Mouse (Mus musculus) neural tube, embryonic 15.5 days (tissue): Measurements from ENCODE around the gene Mgat4e. TPM values are rescaled to one million over a fixed set of nuclear protein-coding genes. Genes with fewer than 3 reads are reported as not detected.
"Not testable (repeated sequence)": the region's sequence is repeated elsewhere in the genome, so short reads cannot be mapped to it uniquely, and the experiment has no call there.

Experiments
- ATAC-seq: fragments of 200-750 bp; cut with Nextera tagmentation; 2 replicates; pipeline ENCODE4 v1.8.0; 2017; ENCODE audit warnings: mild to moderate bottlenecking, moderate TSS enrichment, moderate library complexity; ENCODE audit not compliant: low FRiP score
- H3K27ac ChIP-seq: fragments of 300-500 bp; sonication (generic); replicated peaks from 2 replicates; pipeline ENCODE4 v1.5.1; 2015; ENCODE audit warnings: mild to moderate bottlenecking, inconsistent platforms
- H3K27me3 ChIP-seq: fragments of 300-500 bp; sonication (generic); replicated peaks from 2 replicates; pipeline ENCODE4 v1.6.1; 2015; ENCODE audit warnings: inconsistent platforms
- H3K36me3 ChIP-seq: fragments of 300-500 bp; sonication (generic); 2 replicates; pipeline ENCODE4 v1.6.1; 2015; ENCODE audit warnings: inconsistent platforms
- H3K4me1 ChIP-seq: fragments of 300-500 bp; sonication (generic); 2 replicates; pipeline ENCODE4 v1.6.1; 2015; ENCODE audit warnings: inconsistent platforms
- H3K4me2 ChIP-seq: fragments of 300-500 bp; sonication (generic); 2 replicates; pipeline ENCODE4 v1.6.1; 2015; ENCODE audit warnings: inconsistent platforms, mild to moderate bottlenecking, moderate library complexity
- H3K4me3 ChIP-seq: fragments of 300-500 bp; sonication (generic); replicated peaks from 2 replicates; pipeline ENCODE4 v1.5.1; 2015; ENCODE audit warnings: mild to moderate bottlenecking, inconsistent platforms
- H3K9ac ChIP-seq: fragments of 300-500 bp; sonication (generic); replicated peaks from 2 replicates; pipeline ENCODE4 v1.6.1; 2015; ENCODE audit warnings: mild to moderate bottlenecking, inconsistent platforms
- H3K9me3 ChIP-seq: fragments of 300-500 bp; sonication (generic); replicated peaks from 2 replicates; pipeline ENCODE4 v1.6.1; 2016; ENCODE audit warnings: inconsistent platforms
- WGBS: fragments of 180-500 bp; shearing (Covaris S2); methylation state at CpG from one replicate; pipeline ENCODE4 v1.1.7; 2015; ENCODE audit warnings: mixed read lengths; 5-methylcytosine and 5-hydroxymethylcytosine counted together
- polyA plus RNA-seq: library from polyadenylated mRNA; unstranded; fragments of >200 nt; fragmentation: Nextera tagmentation; extraction: Ambion mirVana; gene quantifications from 2 replicates; pipeline ENCODE4 v1.2.1, GENCODE M21; 2015

The Mgat4e gene
- polyA plus RNA-seq, 1 experiment from 2014 or later = not detected

DNA sequence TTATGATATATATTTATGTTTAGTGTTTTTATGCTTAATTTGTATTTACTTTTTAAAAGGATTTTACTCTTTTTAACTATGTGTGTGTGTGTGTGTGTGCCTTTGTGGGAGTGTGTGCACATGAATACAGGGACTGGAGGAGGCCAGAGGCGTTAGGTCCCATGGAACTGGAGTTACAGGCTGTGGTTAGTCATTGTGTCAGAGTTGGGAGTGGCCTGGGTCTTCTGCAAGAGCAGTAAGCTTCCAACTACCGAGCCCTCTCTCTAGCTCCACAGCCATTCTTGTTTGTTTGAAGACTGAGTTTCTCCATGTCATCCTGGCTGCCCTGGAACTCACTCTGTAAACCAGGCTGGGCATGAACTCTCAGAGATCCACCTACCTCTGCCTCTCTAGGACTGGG, 27.2 kb downstream of the Mgat4e start:
- Histone ChIP-seq H3K36me3 (no peaks in the 10 kb centered on the region), H3K9ac (no peak overlapping the region), H3K27ac (no peak overlapping the region), H3K9me3 (no peaks in the 10 kb centered on the region), H3K4me3 (no peak overlapping the region), H3K4me2 (no peak overlapping the region), H3K4me1 (no peaks in the 10 kb centered on the region), H3K27me3 (no peaks in the 10 kb centered on the region)
- WGBS = 55% methylated on average over 2 of the region's 2 CpGs
- ATAC-seq = no peak

DNA sequence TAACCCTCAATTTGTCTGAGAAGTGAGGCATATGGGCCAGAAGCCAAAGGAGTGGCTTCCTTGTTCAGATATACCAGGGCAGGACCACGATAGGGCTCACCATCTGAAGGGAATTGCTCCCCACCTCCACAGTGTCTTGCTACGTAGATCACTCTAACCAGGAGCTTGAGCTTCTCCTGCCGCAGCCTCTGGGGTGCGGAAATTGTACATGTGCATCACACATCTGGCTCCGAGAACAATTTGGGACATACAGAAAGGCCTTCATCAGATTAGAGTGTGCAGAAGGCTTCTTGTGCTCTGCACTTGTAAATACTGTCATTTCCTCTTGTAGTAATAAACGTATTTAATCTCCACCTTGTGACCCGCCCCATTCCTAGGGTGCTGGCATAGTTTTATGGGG, 28.3 kb downstream of the Mgat4e start:
- H3K27ac ChIP-seq = no peak overlapping the region
- H3K4me1 ChIP-seq = no peaks in the 10 kb centered on the region
- H3K27me3 ChIP-seq = no peaks in the 10 kb centered on the region
- 84% methylated on average over 7 of the region's 7 CpGs for WGBS
- no peaks in the 10 kb centered on the region for H3K9me3 ChIP-seq
- ATAC-seq = no peak
- no peak overlapping the region for H3K9ac ChIP-seq
- no peaks in the 10 kb centered on the region for H3K36me3 ChIP-seq
- H3K4me2 ChIP-seq = no peak overlapping the region
- no peak overlapping the region for H3K4me3 ChIP-seq

DNA sequence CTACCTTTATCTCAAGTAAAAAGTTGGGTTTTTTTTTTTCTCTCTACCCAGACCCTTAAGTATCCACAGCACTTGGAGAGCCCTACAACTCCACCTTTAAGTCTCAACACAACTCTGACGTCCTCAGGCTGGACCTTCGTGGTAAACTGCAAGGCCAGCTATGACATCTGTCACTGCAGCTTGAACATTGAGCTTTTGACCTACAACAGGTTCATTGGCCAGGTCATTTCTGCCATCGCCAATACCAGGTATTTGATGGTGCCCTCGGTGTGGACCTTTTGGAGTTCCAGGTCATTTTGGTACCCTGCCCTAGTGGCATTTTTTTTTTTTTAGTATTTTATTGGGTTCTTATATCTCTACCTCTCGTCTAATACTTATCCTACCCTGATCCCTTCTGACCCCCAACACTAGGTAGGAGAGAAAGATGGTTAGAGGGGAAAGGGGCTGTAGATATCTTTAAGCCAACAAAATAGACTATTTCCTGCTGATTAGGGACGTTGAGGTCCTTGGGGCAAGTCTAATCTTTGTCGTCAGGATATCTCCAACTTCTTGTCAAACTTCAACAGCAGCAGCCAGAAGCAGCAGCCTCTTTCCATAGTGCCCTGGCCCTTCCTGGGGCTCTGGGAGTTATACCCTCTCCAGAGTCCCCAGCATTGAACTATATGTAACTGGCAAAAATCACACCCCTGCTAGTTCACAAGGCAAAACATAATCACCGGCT, 29.3 kb downstream of the Mgat4e start:
- 86% methylated on average over 8 of the region's 8 CpGs for WGBS
- Histone ChIP-seq H3K27ac (no peak overlapping the region), H3K4me1 (no peaks in the 10 kb centered on the region), H3K36me3 (no peaks in the 10 kb centered on the region), H3K9me3 (no peaks in the 10 kb centered on the region), H3K4me3 (no peak overlapping the region), H3K4me2 (no peak overlapping the region), H3K27me3 (peaks cover under 1% of the 10 kb centered on the region; the same call in 1 of the 2 replicates), H3K9ac (no peak overlapping the region)
- no peak for ATAC-seq

DNA sequence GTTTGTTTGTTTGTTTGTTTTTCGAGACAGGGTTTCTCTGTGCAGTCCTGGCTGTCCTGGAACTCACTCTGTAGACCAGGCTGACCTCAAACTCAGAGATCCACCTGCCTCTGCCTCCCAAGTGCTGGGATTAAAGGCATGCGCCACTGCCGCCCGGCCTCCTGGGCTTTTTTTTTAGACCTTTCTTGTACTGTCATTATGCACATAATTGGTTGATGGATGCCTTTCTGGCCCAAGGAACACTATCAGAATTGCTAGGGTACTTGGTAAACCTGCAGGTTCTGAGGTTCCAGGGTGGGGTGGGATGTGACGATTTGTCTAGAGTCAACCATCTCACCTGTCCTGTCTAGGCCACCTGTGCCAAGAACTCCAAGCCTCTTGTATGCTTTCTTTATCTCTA, 30.3 kb downstream of the Mgat4e start:
- not testable (repeated sequence) for H3K9ac ChIP-seq, H3K4me1 ChIP-seq, H3K9me3 ChIP-seq, H3K27me3 ChIP-seq, H3K4me3 ChIP-seq, H3K4me2 ChIP-seq, ATAC-seq, H3K36me3 ChIP-seq, H3K27ac ChIP-seq
- 97% methylated on average over 5 of the region's 5 CpGs for WGBS

DNA sequence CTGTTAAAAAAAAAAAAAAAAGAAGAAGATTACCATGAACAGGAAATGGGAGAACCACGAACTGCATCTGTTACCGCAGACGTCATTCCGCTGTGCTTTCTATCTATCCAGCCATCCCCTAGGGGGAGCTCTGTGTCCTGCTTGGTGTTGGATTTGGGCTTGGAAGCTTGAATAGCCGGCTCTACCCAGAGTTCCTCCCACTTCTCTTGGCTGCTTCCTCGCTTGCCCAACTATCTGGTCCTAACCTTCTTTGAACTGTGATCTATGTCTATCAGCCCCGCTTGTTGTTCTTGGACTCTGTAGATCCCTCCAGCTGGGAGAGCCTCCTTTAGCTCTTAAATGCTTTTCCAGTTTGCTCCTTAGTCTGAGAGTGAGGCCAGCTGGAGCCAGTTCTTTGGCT, 30.8 kb downstream of the Mgat4e start:
- Histone ChIP-seq H3K27me3 (peaks cover 8% of the 10 kb centered on the region), H3K4me1 (peaks cover 2% of the 10 kb centered on the region), H3K9me3 (no peaks in the 10 kb centered on the region), H3K4me2 (no peak overlapping the region), H3K36me3 (no peaks in the 10 kb centered on the region), H3K4me3 (no peak overlapping the region), H3K27ac (no peak overlapping the region), H3K9ac (no peak overlapping the region)
- no peak; the same call in 1 of the 2 replicates for ATAC-seq
- WGBS = 14% methylated on average over 7 of the region's 7 CpGs

DNA sequence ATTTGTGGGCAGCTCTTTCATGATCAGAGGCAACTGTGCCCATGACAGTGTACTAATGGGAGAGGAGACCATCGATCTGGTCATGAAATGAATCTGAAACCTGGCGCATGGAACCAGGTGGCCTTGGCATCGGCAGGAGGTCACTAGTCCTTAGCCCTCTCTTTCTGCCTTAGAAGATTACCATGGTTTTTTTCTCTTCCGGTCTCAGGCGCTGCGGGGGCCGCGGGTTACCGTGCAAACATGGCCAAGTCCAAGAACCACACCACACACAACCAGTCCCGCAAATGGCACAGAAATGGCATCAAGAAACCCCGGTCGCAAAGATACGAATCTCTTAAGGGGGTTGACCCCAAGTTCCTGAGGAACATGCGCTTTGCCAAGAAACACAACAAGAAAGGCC, 31.6 kb downstream of the Mgat4e start:
- H3K36me3 ChIP-seq, H3K4me1 ChIP-seq, H3K4me2 ChIP-seq, H3K4me3 ChIP-seq, H3K27ac ChIP-seq, ATAC-seq, H3K9me3 ChIP-seq, H3K9ac ChIP-seq: not testable (repeated sequence)
- H3K27me3 ChIP-seq = peaks cover 16% of the 10 kb centered on the region
- 95% methylated on average over 14 of the region's 14 CpGs for WGBS

DNA sequence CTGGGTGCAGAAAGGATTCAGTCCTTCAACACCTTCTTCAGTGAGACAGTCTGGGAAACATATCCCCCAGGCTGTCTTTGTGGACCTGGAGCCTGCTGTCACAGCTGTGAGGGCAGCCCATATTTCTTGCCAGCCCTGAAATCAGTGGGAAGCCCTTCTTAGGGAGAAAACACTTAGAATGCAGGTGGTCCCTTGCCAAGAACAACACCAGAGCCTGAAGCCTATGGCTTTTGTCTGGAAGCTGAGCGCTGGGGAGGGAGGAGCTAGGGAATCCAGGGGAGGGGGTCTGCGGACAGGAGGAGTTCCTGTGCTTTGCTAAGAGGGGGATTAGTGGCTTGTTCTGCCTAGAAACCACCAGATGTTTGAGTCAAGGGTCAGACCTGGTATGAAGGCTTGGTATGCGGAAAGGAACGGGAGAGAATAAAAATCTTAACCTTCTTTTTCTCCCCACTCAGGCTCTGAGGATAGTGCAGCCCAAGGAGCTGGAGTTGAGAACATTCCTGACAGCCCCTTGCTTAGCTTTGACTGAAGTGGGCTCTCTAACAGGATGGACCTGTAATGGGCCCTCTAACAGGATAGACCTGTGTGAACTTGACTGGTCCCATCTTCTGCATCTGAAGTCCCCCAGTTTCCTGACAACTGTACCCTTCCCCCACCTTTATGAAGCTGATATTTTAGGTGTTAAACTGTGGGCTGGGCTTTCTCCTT, 32.8 kb downstream of the Mgat4e start:
- ATAC-seq = no peak
- Histone ChIP-seq H3K4me2 (no peak overlapping the region), H3K36me3 (no peaks in the 10 kb centered on the region), H3K4me3 (no peak overlapping the region), H3K4me1 (peaks cover 21% of the 10 kb centered on the region), H3K9me3 (no peaks in the 10 kb centered on the region), H3K9ac (no peak overlapping the region), H3K27ac (0 out of 2 replicates have a peak overlapping the region, but pooled peaks have one; percentile 15), H3K27me3 (peaks cover 26% of the 10 kb centered on the region)
- WGBS = 35% methylated on average over 4 of the region's 4 CpGs

DNA sequence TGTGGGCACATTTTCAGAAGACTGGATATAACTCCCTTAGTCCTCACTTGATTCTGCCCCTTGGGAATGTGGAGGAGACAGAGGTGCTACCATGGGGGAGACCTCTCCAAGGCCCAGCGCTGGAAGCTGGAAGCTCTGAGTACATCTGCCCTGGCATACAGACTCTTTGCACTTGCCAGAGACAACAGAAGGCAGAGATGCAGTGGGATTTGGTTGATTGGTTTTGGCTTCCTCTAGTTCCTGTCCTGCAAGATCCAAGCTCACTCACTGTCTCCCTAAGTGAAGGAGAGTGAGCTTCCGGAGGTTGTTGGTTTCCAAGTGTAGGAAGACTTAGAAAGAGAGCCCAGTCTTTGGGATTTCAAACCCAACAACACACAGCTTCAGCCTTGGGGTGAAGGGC, 33.6 kb downstream of the Mgat4e start:
- no peaks in the 10 kb centered on the region for H3K36me3 ChIP-seq
- H3K4me2 ChIP-seq = no peak overlapping the region
- no peaks in the 10 kb centered on the region for H3K9me3 ChIP-seq
- H3K4me1 ChIP-seq = peaks cover 22% of the 10 kb centered on the region
- 73% methylated on average over 2 of the region's 2 CpGs for WGBS
- H3K4me3 ChIP-seq = no peak overlapping the region
- no peak overlapping the region for H3K9ac ChIP-seq
- ATAC-seq = no peak
- H3K27ac ChIP-seq = 0 out of 2 replicates have a peak overlapping the region, but pooled peaks have one; percentile 15
- peaks cover 29% of the 10 kb centered on the region for H3K27me3 ChIP-seq

DNA sequence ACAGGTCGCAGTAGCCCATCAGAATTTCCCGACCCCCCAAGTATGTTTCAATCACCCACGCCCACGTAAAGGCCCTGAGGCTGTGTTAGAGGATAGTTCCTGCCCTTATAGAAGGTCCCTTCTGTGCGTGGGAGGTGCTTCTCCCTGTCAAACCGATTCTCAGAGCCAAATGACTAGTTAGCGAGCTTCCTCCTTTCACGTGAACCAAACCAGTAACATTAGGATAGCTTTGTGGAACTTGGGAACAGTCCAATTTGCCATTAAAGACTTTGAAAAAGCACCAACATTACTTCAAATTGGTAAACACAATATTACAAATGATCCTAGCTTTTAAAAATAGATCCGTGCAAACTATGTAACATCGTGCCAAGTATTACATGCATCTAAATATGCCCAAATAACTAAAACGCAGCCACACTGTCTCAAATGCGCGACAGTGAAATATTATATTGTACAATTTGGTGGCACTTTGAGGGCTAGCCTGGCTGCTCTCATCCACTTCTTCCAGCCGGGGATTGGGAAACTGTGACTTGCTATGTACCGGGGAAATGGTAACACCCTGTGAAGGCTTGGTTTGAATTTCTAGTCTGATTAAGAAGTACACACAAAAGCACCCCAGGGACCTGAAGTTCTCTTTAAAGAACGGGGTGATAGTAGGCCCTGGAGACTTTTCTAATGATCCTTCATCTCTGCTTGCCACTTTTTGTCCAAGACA, 35.4 kb downstream of the Mgat4e start:
- peak overlapping the region; percentile 30; the same call in 1 of the 2 replicates for H3K4me3 ChIP-seq
- peaks cover 4% of the 10 kb centered on the region; the same call in 1 of the 2 replicates for H3K36me3 ChIP-seq
- H3K27me3 ChIP-seq = peaks cover 29% of the 10 kb centered on the region
- H3K4me2 ChIP-seq = peak overlapping the region; percentile 64
- H3K9me3 ChIP-seq = no peaks in the 10 kb centered on the region
- no peak overlapping the region for H3K27ac ChIP-seq
- H3K4me1 ChIP-seq = peaks cover 22% of the 10 kb centered on the region
- 42% methylated on average over 16 of the region's 16 CpGs for WGBS
- 0 out of 2 replicates have a peak overlapping the region, but pooled peaks have one; percentile 31 for H3K9ac ChIP-seq
- ATAC-seq = no peak

DNA sequence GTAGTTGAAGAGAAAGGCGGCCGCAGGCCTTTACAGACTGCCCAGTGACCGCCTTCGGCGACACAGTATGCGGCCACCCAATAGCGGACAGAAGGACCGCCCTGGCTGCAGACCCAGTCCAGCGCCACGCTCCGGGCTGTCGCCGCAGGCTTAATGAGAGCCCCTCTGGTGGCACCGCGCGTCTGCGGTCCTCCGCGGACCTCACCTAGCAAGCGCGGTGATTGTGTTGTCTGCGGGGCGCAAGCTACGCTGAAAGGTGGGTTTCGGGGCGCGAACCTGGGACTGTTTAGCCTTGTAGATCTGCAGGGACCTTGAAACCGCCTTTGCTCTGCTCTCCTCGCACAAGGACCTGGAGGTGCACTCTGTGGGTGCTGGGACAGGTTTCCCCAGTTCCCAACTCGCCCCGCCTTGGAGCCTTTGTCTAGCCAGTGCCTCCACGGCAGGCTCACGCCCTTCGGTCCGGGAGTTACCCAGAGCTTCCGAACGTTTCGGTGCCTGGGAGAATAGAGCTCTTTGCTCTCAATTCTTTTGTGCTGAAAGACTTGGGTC, 36.1 kb downstream of the Mgat4e start:
- Histone ChIP-seq H3K27me3 (peaks cover 29% of the 10 kb centered on the region), H3K9ac (peak overlapping the region; percentile 31), H3K4me3 (peak overlapping the region; percentile 30), H3K4me1 (peaks cover 22% of the 10 kb centered on the region), H3K36me3 (peaks cover 7% of the 10 kb centered on the region), H3K9me3 (no peaks in the 10 kb centered on the region), H3K27ac (no peak overlapping the region), H3K4me2 (peak overlapping the region; percentile 64)
- WGBS = 2% methylated on average over 38 of the region's 38 CpGs
- ATAC-seq = no peak; the same call in 1 of the 2 replicates

DNA sequence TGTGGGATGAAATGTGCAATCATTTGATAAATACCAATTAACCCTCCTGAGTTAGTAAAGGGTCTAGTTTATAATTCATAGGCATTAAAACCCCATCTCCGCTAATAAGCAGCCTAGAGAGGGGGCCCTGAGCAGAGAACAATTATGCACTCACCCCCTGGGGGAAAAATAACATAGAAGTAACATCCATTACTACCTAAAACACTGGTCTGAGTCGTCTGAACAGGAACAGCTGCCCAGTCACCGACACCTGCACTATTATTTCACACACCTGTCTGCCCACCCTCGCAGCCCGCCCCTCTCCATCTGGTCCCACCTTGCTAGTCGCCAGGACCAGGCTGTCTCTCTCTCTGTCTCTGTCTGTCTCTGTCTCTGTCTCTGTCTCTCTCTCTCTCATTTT, 36.9 kb downstream of the Mgat4e start:
- WGBS = 38% methylated on average over 6 of the region's 6 CpGs
- Histone ChIP-seq H3K4me3 (no peak overlapping the region), H3K27ac (no peak overlapping the region), H3K4me1 (peaks cover 22% of the 10 kb centered on the region), H3K27me3 (peaks cover 29% of the 10 kb centered on the region), H3K9ac (no peak overlapping the region), H3K36me3 (peaks cover 15% of the 10 kb centered on the region), H3K9me3 (no peaks in the 10 kb centered on the region), H3K4me2 (peak overlapping the region; percentile 64)
- 0 out of 2 replicates have a peak, but pooled peaks have one; percentile 30 for ATAC-seq
